Mouse (Mus musculus): ENCODE data around the gene Insig2. TPM values are rescaled to one million over a fixed set of nuclear protein-coding genes. Genes with fewer than 3 reads are reported as not detected.

Insig2 gene
- 10 to 100 TPM; 48.6 TPM for total RNA-seq (2021)
- long read RNA-seq, experiment 1, transcript Insig2-201 (6 exons, 2,697 nt), result major isoform, 29 of 49 reads
- long read RNA-seq, experiment 1, partial matches to known transcripts, result 0 of 49 reads
- long read RNA-seq, experiment 1, other reads (novel, unspliced or antisense), result 16 of 49 reads
- long read RNA-seq, experiment 2, transcript Insig2-201 (6 exons, 2,697 nt), result major isoform, 76 of 105 reads
- long read RNA-seq, experiment 2, partial matches to known transcripts, result 0 of 105 reads
- long read RNA-seq, experiment 2, other reads (novel, unspliced or antisense), result 24 of 105 reads

GRCm38 (mm10) chr1:121332485-121332884 is at the start of gene Insig2:
Gene Insig2, minus strand, starts transcription at chr1:121332589.
- DNase-seq (ENCODE audit: low spot score in 2 of 2), result no peak

GRCm38 (mm10) chr1:121381562-121381961 is 49.2 kb upstream of the Insig2 start:
- no peak for DNase-seq (ENCODE audit: low spot score in 2 of 2)

- no peak for DNase-seq (ENCODE audit: low spot score in 2 of 2)
Measured at GRCm38 (mm10) chr1:121380033-121380432, 47.6 kb upstream of the Insig2 start.

- no peak for DNase-seq (ENCODE audit: low spot score in 2 of 2)
Measured at GRCm38 (mm10) chr1:121377901-121378300, 45.5 kb upstream of the Insig2 start.

- DNase-seq (ENCODE audit: low spot score in 2 of 2), result no peak
Measured at GRCm38 (mm10) chr1:121377410-121377809, 45.0 kb upstream of the Insig2 start.

GRCm38 (mm10) chr1:121373631-121374030 is 41.2 kb upstream of the Insig2 start:
- no peak for DNase-seq (ENCODE audit: low spot score in 2 of 2)

GRCm38 (mm10) chr1:121372656-121373055 is 40.3 kb upstream of the Insig2 start:
- no peak for DNase-seq (ENCODE audit: low spot score in 2 of 2)

- no peak for DNase-seq (ENCODE audit: low spot score in 2 of 2)
Measured at GRCm38 (mm10) chr1:121371449-121371848, 39.1 kb upstream of the Insig2 start.

- DNase-seq (ENCODE audit: low spot score in 2 of 2), result no peak
Measured at GRCm38 (mm10) chr1:121367257-121367656, 34.9 kb upstream of the Insig2 start.

GRCm38 (mm10) chr1:121360561-121360960 is 28.2 kb upstream of the Insig2 start:
- DNase-seq (ENCODE audit: low spot score in 2 of 2), result no peak

GRCm38 (mm10) chr1:121359680-121360079 is 27.3 kb upstream of the Insig2 start:
- DNase-seq (ENCODE audit: low spot score in 2 of 2), result no peak

- no peak for DNase-seq (ENCODE audit: low spot score in 2 of 2)
Measured at GRCm38 (mm10) chr1:121353779-121354178, 21.4 kb upstream of the Insig2 start.

GRCm38 (mm10) chr1:121351037-121351436 is 18.6 kb upstream of the Insig2 start:
- DNase-seq (ENCODE audit: low spot score in 2 of 2), result no peak

GRCm38 (mm10) chr1:121350616-121351015 is 18.2 kb upstream of the Insig2 start:
- DNase-seq (ENCODE audit: low spot score in 2 of 2), result no peak

- no peak for DNase-seq (ENCODE audit: low spot score in 2 of 2)
Measured at GRCm38 (mm10) chr1:121348875-121349847, 16.8 kb upstream of the Insig2 start.

- DNase-seq (ENCODE audit: low spot score in 2 of 2), result no peak
Measured at GRCm38 (mm10) chr1:121343966-121344365, 11.6 kb upstream of the Insig2 start.

GRCm38 (mm10) chr1:121335789-121336188 is 3.4 kb upstream of the Insig2 start:
- no peak for DNase-seq (ENCODE audit: low spot score in 2 of 2)

GRCm38 (mm10) chr1:121333986-121334703 is 1.8 kb upstream of the Insig2 start:
- no peak for DNase-seq (ENCODE audit: low spot score in 2 of 2)

- DNase-seq (ENCODE audit: low spot score in 2 of 2), result no peak
Measured at GRCm38 (mm10) chr1:121330621-121331020, 1.8 kb downstream of the Insig2 start.

GRCm38 (mm10) chr1:121329391-121329790 is 3.0 kb downstream of the Insig2 start:
- no peak for DNase-seq (ENCODE audit: low spot score in 2 of 2)

- DNase-seq (ENCODE audit: low spot score in 2 of 2), result no peak
Measured at GRCm38 (mm10) chr1:121328193-121328555, 4.2 kb downstream of the Insig2 start.
